Comparison of ENCODE assay signal across 8 mouse cellular contexts in the genomic region with DNA sequence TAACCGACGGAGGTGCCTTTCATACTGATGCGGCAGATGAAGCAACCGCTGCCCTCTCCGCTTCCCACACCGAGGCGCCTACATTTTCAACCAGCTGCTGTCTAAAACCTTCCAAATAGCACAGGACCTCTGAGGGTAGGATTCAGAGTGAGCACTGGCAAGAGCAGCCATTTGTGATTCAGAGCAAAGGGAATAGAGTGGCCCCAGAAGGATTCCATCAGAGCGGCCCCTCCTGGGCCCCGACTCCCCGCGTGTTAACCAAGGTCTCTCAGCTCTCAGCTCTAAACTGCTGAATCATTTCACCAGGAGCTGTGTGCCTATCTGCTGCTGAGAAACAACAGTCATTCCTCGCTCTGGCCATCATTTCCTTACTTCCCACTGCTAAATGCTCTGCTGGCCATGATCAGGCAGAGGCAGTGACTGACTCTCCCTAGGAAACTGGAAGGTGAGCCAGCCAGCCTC.
DNase-seq lines count a peak whose midpoint lies in the region; ATAC-seq and TF ChIP-seq lines count a peak whose summit lies in the region.
"Had no signal": no experiment of that assay in that cellular context is flagged by ENCODE, and none has a peak within 500 bp of the region (broad histone marks: within the 10 kb centered on the region; RNA-seq: fewer than 3 reads in every experiment).

No protein-coding gene starts in this region.

- no peaks in the 10 kb centered on the region; the same call in 1 of the 2 replicates for H3K36me3 ChIP-seq in ES-E14 (ENCODE audit: control insufficient read depth, insufficient read depth, low read length, poor library complexity, severe bottlenecking)
- no peaks in the 10 kb centered on the region for H3K36me3 ChIP-seq in heart, postnatal 0 days (replicated peaks; ENCODE audit: control insufficient read depth, insufficient read depth, low read length)
- no peaks in the 10 kb centered on the region for H3K36me3 ChIP-seq in liver, postnatal 0 days (replicated peaks; ENCODE audit: insufficient read depth, low read length)

- no peaks in the 10 kb centered on the region for H3K9me3 ChIP-seq in ES-E14 (ENCODE audit: control insufficient read depth, insufficient read depth, low read depth, low read length)
- H3K9me3 ChIP-seq in heart, postnatal 0 days (replicated peaks; ENCODE audit: control insufficient read depth, low read length) = no peaks in the 10 kb centered on the region
- H3K9me3 ChIP-seq in liver, postnatal 0 days (ENCODE audit: low read length) = no peaks in the 10 kb centered on the region

- TF ChIP-seq POLR2A in embryonic fibroblast, embryonic 13.5 days (IDR thresholded peaks at IDR 0.05; ENCODE audit: low read depth, low read length) = no peak; the same call in 1 of the 2 replicates

- DNase-seq in 3T3-L1 (ENCODE audit: low read depth, low spot score) (peak; percentile 18), ES-E14 (ENCODE audit: low read depth, low spot score) (no peak)
- no peak for DNase-seq in heart, postnatal 0 days (ENCODE audit: low spot score)
- no peak for DNase-seq in liver, postnatal 0 days
- no peak for DNase-seq in spleen, adult 18-20 months

- in situ Hi-C loops in ES-E14 (cut with MboI; ENCODE audit: low sequenced_read_pairs in 2 of 2, unreplicated experiment in 2 of 2) = loop anchor here in 1 of 2 experiments (25.0 kb wide), 1 partner anchor 511 kb away; no protein-coding TSS in a partner anchor

- ATAC-seq in heart, postnatal 0 days (ENCODE audit: insufficient read depth, low read depth) = no peak
- ATAC-seq in liver, postnatal 0 days = peak; percentile 68
- ATAC-seq in activated CD4-positive, CD25-positive, alpha-beta regulatory T cell, adult 4 months = no peak

- H3K9ac ChIP-seq in ES-E14 (ENCODE audit: insufficient read depth, low read depth, low read length, poor library complexity, severe bottlenecking) = peak overlapping the region; percentile 48; the same call in 1 of the 2 replicates
- H3K9ac ChIP-seq in heart, postnatal 0 days (replicated peaks; ENCODE audit: low read depth, low read length) = no peak overlapping the region
- no peak overlapping the region for H3K9ac ChIP-seq in liver, postnatal 0 days (replicated peaks)

- peaks cover 0 to 4% of the 10 kb centered on the region in 2 experiments; a peak in 1 of 4 replicates for H3K4me1 ChIP-seq in ES-E14 (ENCODE audit: control insufficient read depth in 2 of 2, insufficient read depth in 2 of 2, low read length in 2 of 2, poor library complexity in 1 of 2)
- H3K4me1 ChIP-seq in embryonic fibroblast, embryonic 13.5 days (ENCODE audit: control insufficient read depth, insufficient read depth, low read length) = peaks cover 8% of the 10 kb centered on the region
- no peaks in the 10 kb centered on the region for H3K4me1 ChIP-seq in heart, postnatal 0 days (ENCODE audit: control insufficient read depth, insufficient read depth)
- H3K4me1 ChIP-seq in liver, postnatal 0 days (ENCODE audit: insufficient read depth) = no peaks in the 10 kb centered on the region

- H3K4me3 ChIP-seq in ES-E14 (ENCODE audit: insufficient read depth in 1 of 2, low read depth in 1 of 2, low read length in 2 of 2, poor library complexity in 1 of 2, severe bottlenecking in 1 of 2) = no peak overlapping the region
- no peak overlapping the region for H3K4me3 ChIP-seq in embryonic fibroblast, embryonic 13.5 days (ENCODE audit: insufficient read depth, low read length)
- H3K4me3 ChIP-seq in heart, postnatal 0 days (ENCODE audit: low read depth, low read length) = no peak overlapping the region
- no peak overlapping the region for H3K4me3 ChIP-seq in liver, postnatal 0 days (ENCODE audit: low read depth, low read length)
- H3K4me3 ChIP-seq: myocyte had no signal

- TF ChIP-seq CTCF in embryonic fibroblast, embryonic 13.5 days (IDR thresholded peaks at IDR 0.05; ENCODE audit: borderline replicate concordance, insufficient read depth, low read length) = no peak
- no peak for TF ChIP-seq CTCF in heart, postnatal 0 days (IDR thresholded peaks at IDR 0.05; ENCODE audit: low read depth)
- no peak for TF ChIP-seq CTCF in liver, postnatal 0 days (IDR thresholded peaks at IDR 0.05; ENCODE audit: low read depth)

- WGBS in heart, postnatal 0 days = 40% methylated on average over 12 of the region's 12 CpGs
- 57% methylated on average over 12 of the region's 12 CpGs for WGBS in liver, postnatal 0 days (ENCODE audit: insufficient replicate concordance)

- H3K27ac ChIP-seq in ES-E14 (ENCODE audit: insufficient read depth, low read depth, low read length, poor library complexity, severe bottlenecking) = no peak overlapping the region
- H3K27ac ChIP-seq in embryonic fibroblast, embryonic 13.5 days (ENCODE audit: insufficient read depth, low read length) = peak overlapping the region; percentile 92
- no peak overlapping the region; the same call in 1 of the 2 replicates for H3K27ac ChIP-seq in heart, postnatal 0 days (ENCODE audit: low read depth)
- H3K27ac ChIP-seq in liver, postnatal 0 days (ENCODE audit: low read depth) = no peak overlapping the region

- no peak for TF ChIP-seq EP300 in heart, postnatal 0 days (IDR thresholded peaks at IDR 0.05; ENCODE audit: low read depth)
- TF ChIP-seq EP300 in liver, postnatal 0 days (IDR thresholded peaks at IDR 0.05; ENCODE audit: low read depth) = no peak

- H3K4me2 ChIP-seq in heart, postnatal 0 days (ENCODE audit: low read depth, low read length) = peak overlapping the region; percentile 34; the same call in 1 of the 2 replicates
- peak overlapping the region; percentile 24; the same call in 1 of the 2 replicates for H3K4me2 ChIP-seq in liver, postnatal 0 days (ENCODE audit: low read depth, low read length)

- no peaks in the 10 kb centered on the region for H3K27me3 ChIP-seq in heart, postnatal 0 days (ENCODE audit: control insufficient read depth, insufficient read depth, low read length)
- no peaks in the 10 kb centered on the region for H3K27me3 ChIP-seq in liver, postnatal 0 days (ENCODE audit: insufficient read depth, low read length)

TF ChIP-seq in ES-E14, 5 proteins besides CTCF, POLR2A, EP300 and RAD21:
- TF ChIP-seq MAFK (IDR thresholded peaks at IDR 0.05; ENCODE audit: insufficient read depth, low read depth, low read length) = peak; percentile 49; the same call in 1 of the 2 replicates
- no peak for TF ChIP-seq HCFC1 (IDR thresholded peaks at IDR 0.05; ENCODE audit: borderline replicate concordance, insufficient read depth, low read length)
